Mouse (Mus musculus) limb, embryonic 12.5 days (tissue): ENCODE results near the gene Mapre1. TPM values are rescaled to one million over a fixed set of nuclear protein-coding genes. Genes with fewer than 3 reads are reported as not detected.

Experiments
- ATAC-seq: fragments of 200-750 bp; cut with Nextera tagmentation; 2 replicates; pipeline ENCODE4 v1.8.0; 2017; ENCODE audit warnings: low read depth, moderate TSS enrichment; ENCODE audit not compliant: insufficient number of reproducible peaks, insufficient read depth, low FRiP score, low TSS enrichment
- H3K27ac ChIP-seq: fragments of 300-500 bp; sonication (generic); 2 replicates; pipeline ENCODE4 v1.5.1; 2016; ENCODE audit warnings: mild to moderate bottlenecking, moderate library complexity
- H3K27me3 ChIP-seq: fragments of 300-500 bp; sonication (generic); 2 replicates; pipeline ENCODE4 v1.6.1; 2016; ENCODE audit warnings: mild to moderate bottlenecking, moderate library complexity
- H3K36me3 ChIP-seq: fragments of 300-500 bp; sonication (generic); 2 replicates; pipeline ENCODE4 v1.6.1; 2016; ENCODE audit warnings: mild to moderate bottlenecking, moderate library complexity
- H3K4me1 ChIP-seq: fragments of 300-500 bp; sonication (generic); replicated peaks from 2 replicates; pipeline ENCODE4 v1.6.1; 2016
- H3K4me2 ChIP-seq: fragments of 300-500 bp; sonication (generic); 2 replicates; pipeline ENCODE4 v1.6.1; 2016; ENCODE audit warnings: mild to moderate bottlenecking, moderate library complexity
- H3K4me3 ChIP-seq: fragments of 300-500 bp; sonication (generic); replicated peaks from 2 replicates; pipeline ENCODE4 v1.5.1; 2016; ENCODE audit warnings: mild to moderate bottlenecking
- H3K9ac ChIP-seq: fragments of 300-500 bp; sonication (generic); replicated peaks from 2 replicates; pipeline ENCODE4 v1.6.1; 2016; ENCODE audit warnings: mild to moderate bottlenecking, moderate library complexity
- H3K9me3 ChIP-seq: fragments of 300-500 bp; sonication (generic); 2 replicates; pipeline ENCODE4 v1.6.1; 2016; ENCODE audit warnings: mild to moderate bottlenecking, moderate library complexity
- WGBS: fragments of 180-500 bp; shearing (Covaris S2); methylation state at CpG from one replicate; pipeline ENCODE4 v1.1.7; 2016; 5-methylcytosine and 5-hydroxymethylcytosine counted together
- polyA plus RNA-seq: library from polyadenylated mRNA; unstranded; fragments of >200 nt; fragmentation: Nextera tagmentation; extraction: Ambion mirVana; gene quantifications from 2 replicates; pipeline ENCODE4 v1.2.1, GENCODE M21; 2016

Gene Mapre1
- polyA plus RNA-seq, 1 experiment from 2014 or later, result 249 TPM

DNA sequence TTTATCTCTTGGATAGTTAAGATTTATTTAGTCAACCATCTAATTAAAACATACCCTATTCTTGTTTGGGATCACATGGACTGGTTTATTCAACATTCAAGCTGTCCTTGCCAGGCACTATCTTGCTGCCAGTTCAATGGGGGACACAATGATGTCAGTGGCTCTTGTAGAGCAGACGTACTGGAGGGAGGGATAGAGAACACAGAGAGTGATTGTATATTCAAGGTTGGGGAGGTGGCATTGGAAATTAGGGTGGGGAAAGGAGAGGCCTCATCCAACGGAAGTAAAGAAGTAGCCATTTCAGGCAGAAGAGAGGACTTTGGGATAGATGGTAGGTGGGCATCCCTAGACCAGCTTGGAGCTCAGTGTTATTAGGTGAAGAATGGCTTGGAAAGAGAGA, 16.2 kb upstream of the Mapre1 start:
- Histone ChIP-seq H3K36me3 (no peaks in the 10 kb centered on the region), H3K4me3 (no peak overlapping the region), H3K27me3 (no peaks in the 10 kb centered on the region), H3K9me3 (no peaks in the 10 kb centered on the region), H3K9ac (no peak overlapping the region), H3K4me2 (no peak overlapping the region), H3K27ac (no peak overlapping the region), H3K4me1 (no peaks in the 10 kb centered on the region)
- no peak for ATAC-seq
- WGBS, result 88% methylated on average over 2 of the region's 2 CpGs

DNA sequence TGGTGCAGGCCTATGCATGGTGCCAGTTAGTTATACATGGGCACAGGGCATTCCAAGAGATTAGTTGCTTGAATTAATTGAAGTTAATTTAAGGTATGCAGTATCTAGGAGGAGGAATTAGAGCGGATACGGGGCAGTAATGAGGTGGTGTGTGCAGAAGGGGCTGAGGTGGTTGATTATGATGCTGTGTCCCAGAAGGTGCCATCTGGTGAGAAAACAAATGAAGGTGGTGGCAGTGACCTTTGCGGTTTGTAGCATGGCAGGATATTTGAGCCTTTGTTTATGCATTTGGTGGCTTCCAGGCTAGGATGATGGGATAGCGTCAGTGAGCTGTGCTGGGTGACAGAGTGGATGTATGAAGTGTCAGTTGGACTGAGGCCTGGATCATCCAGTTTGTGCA, 15.8 kb upstream of the Mapre1 start:
- Histone ChIP-seq H3K4me3 (no peak overlapping the region), H3K4me1 (no peaks in the 10 kb centered on the region), H3K4me2 (no peak overlapping the region), H3K36me3 (no peaks in the 10 kb centered on the region), H3K27ac (no peak overlapping the region), H3K9me3 (no peaks in the 10 kb centered on the region), H3K9ac (no peak overlapping the region), H3K27me3 (no peaks in the 10 kb centered on the region)
- WGBS, result 89% methylated on average over 4 of the region's 4 CpGs
- ATAC-seq, result no peak

DNA sequence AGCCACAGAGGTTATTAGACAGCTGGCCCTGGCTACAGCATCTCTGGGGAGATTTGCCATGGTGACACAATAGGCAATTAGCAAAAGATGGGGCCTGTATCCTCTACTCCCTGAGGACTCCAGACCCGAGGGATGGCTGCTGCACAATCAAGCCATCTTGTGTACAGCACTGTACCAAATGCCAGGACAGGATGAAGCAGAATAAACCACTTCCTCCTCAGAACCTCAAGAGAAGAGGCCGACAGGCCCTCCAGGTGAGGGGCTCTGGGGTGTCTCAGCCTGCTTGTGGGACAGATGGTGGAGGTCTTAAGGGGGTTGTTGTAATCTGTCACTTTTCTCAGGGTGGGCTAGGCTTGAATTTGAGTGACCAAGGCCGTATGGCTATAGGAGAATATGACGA, 7.0 kb upstream of the Mapre1 start:
- 77% methylated on average over 4 of the region's 4 CpGs for WGBS
- no peak overlapping the region for H3K4me3 ChIP-seq
- no peaks in the 10 kb centered on the region for H3K27me3 ChIP-seq
- H3K27ac ChIP-seq, result no peak overlapping the region
- ATAC-seq, result no peak
- no peak overlapping the region for H3K4me2 ChIP-seq
- no peaks in the 10 kb centered on the region for H3K36me3 ChIP-seq
- no peak overlapping the region for H3K9ac ChIP-seq
- H3K9me3 ChIP-seq, result no peaks in the 10 kb centered on the region
- no peaks in the 10 kb centered on the region for H3K4me1 ChIP-seq

DNA sequence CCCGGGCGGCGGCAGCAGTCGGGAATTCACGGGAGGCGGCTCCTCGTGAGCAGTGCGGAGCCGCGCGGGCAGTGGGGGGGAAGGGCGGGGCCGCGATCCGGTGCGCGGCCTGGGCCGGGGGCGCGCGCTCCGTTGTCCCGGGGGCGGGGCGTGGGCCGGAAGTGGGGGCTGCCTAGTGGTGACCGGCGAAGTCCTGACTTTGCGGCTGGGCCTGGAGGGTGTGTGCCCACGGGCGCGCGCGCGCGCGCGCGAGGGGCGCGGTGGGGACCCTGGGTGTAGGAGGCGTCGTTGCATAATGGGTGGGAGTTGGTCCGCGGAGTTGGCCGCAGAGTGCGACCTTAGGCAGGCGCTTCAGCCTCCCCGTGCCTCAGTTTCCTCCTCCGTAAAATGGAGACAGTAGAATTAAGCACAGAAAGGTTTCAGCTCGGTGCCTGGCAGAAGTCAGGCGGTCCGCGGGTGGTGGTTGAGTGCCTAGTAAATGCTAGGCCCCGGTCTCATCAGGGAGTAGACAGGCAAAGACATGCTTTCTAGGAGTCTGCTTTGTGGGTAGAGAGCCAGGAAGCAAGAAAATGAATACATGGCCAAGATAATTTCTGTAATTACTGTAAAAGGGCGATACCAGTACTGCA, 477 bp downstream of the Mapre1 start:
- H3K4me2 ChIP-seq, result peak overlapping the region; percentile 84
- H3K9ac ChIP-seq, result peak overlapping the region; percentile 87
- H3K9me3 ChIP-seq, result no peaks in the 10 kb centered on the region
- peak overlapping the region; percentile 93 for H3K27ac ChIP-seq
- H3K4me3 ChIP-seq, result peak overlapping the region; percentile 75
- H3K36me3 ChIP-seq, result peaks cover 3% of the 10 kb centered on the region
- peaks cover 30% of the 10 kb centered on the region for H3K4me1 ChIP-seq
- WGBS, result 2% methylated on average over 56 of the region's 56 CpGs
- H3K27me3 ChIP-seq, result no peaks in the 10 kb centered on the region
- peak; percentile 84 for ATAC-seq

DNA sequence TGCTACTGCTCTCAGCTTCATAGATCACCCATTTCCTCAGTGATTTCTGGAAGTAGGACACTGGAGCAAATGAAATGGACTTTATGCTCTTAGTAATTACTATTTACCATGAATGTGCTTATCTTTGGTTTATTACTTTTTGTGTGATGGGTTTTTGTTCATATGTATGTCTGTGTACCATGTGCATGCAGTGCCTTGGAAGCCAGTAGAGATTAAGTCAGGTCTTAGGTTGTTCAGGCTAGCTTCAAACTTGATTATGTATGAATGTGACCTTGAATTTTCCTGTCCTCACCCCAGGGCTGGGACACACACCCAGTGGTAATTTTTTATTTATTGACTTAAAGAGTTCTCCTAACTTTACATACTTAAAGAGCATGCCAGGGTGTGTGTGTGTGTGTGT, 6.9 kb downstream of the Mapre1 start:
- ATAC-seq, result no peak
- peaks cover 19% of the 10 kb centered on the region for H3K4me1 ChIP-seq
- no peak overlapping the region for H3K9ac ChIP-seq
- no peaks in the 10 kb centered on the region for H3K27me3 ChIP-seq
- no peak overlapping the region for H3K4me3 ChIP-seq
- H3K36me3 ChIP-seq, result peaks cover 49% of the 10 kb centered on the region
- H3K27ac ChIP-seq, result no peak overlapping the region
- H3K9me3 ChIP-seq, result no peaks in the 10 kb centered on the region
- no peak overlapping the region for H3K4me2 ChIP-seq

DNA sequence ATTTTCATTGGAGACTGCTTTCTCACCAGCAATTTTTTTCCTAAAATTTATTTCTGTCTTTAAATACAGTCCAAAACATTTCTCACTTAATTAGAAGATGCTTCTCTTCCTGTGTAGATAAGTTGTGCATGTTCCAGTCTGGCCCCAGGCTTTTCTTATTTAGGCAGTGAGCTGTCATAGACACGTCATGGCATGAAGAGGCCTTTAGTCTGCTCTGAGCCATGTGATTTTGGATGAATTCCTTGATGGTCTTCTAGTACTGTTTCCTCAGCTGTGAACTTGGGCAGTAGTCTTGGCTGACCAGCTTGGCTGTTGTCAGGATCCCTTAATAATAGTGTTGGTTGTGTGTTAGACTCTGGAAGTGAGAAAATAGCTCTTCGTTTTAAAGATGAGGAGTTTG, 9.3 kb downstream of the Mapre1 start:
- H3K27me3 ChIP-seq, result no peaks in the 10 kb centered on the region
- H3K4me3 ChIP-seq, result no peak overlapping the region
- H3K4me1 ChIP-seq, result peaks cover 10% of the 10 kb centered on the region; the same call in 1 of the 2 replicates
- WGBS, result 87% methylated on average over 2 of the region's 2 CpGs
- H3K4me2 ChIP-seq, result no peak overlapping the region
- no peak overlapping the region for H3K9ac ChIP-seq
- H3K27ac ChIP-seq, result no peak overlapping the region
- ATAC-seq, result no peak
- peaks cover 59% of the 10 kb centered on the region for H3K36me3 ChIP-seq
- no peaks in the 10 kb centered on the region for H3K9me3 ChIP-seq

DNA sequence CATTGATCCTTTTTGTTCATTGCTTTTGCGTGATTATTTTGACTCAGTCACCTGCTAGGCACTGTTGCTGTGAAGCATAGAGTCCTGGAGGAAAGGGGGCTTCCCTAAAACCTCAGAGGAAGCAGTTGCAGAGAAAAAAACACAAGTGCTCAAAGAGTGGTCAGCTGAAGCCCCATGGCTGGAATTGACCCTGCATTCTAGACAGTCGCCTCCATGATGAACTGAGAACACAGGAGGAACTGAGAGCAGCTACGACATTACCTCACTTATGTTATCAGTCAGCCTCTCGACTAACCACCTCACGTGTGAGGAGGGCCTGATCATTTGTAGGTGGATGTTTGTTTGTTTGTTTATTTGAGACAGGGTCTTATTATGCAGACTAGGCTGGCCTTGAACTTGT, 21.0 kb downstream of the Mapre1 start:
- no peak for ATAC-seq
- WGBS, result 96% methylated on average over 5 of the region's 5 CpGs

DNA sequence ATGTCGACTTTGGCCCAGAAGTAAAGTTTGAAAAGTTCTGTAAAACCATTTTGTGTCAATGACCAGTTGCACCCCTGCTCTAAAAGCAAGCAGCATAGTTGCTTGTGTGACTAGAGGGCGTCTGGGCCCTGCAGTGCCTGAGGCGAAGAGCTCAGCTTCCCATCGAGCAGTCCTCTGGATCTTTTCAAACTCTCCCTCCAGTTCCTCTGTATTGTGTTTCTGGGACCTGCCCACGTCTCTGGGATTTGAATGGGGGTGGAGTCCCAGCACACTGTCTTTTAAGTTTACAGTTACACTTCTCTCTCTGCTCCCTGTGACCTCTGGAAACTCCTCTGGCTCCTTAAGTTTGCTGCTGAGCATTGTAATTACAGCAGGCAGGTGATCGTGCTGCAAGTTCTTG, 26.4 kb downstream of the Mapre1 start:
- H3K9me3 ChIP-seq, result no peaks in the 10 kb centered on the region
- H3K27ac ChIP-seq, result no peak overlapping the region
- H3K4me3 ChIP-seq, result no peak overlapping the region
- H3K4me2 ChIP-seq, result no peak overlapping the region
- H3K36me3 ChIP-seq, result peaks cover 76% of the 10 kb centered on the region
- 65% methylated on average over 6 of the region's 6 CpGs for WGBS
- no peaks in the 10 kb centered on the region for H3K4me1 ChIP-seq
- H3K27me3 ChIP-seq, result no peaks in the 10 kb centered on the region
- no peak overlapping the region for H3K9ac ChIP-seq
- ATAC-seq, result no peak

More for the DNA sequence above, 21.0 kb downstream of the Mapre1 start:
- peaks cover 98% of the 10 kb centered on the region for H3K36me3 ChIP-seq
- H3K9me3 ChIP-seq, result no peaks in the 10 kb centered on the region
- no peak overlapping the region for H3K4me3 ChIP-seq
- no peak overlapping the region for H3K9ac ChIP-seq
- no peak overlapping the region for H3K4me2 ChIP-seq
- H3K27ac ChIP-seq, result no peak overlapping the region
- H3K27me3 ChIP-seq, result no peaks in the 10 kb centered on the region
- H3K4me1 ChIP-seq, result no peaks in the 10 kb centered on the region

DNA sequence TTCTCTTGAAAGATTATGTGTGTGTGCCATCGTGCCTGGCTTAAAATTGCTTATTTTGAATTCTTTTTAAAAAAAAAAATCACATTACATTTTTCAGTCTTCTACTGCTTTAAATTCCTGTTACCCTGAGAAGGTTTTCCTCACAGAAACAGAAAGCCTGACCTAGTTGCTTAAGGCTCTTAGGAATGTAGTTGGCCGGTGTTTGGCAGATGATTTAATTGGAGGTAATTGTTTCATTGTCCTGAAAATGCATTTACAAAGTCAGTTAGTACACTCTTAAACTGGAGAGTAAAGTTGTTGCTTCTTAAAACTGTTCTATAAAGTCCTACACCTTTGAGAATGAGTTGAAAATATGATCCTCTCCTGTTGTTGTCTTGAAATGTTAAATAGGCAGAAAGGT, 27.8 kb downstream of the Mapre1 start:
- Histone ChIP-seq H3K9me3 (no peaks in the 10 kb centered on the region), H3K27ac (no peak overlapping the region), H3K4me1 (no peaks in the 10 kb centered on the region), H3K36me3 (peaks cover 71% of the 10 kb centered on the region), H3K9ac (no peak overlapping the region), H3K27me3 (no peaks in the 10 kb centered on the region), H3K4me3 (no peak overlapping the region), H3K4me2 (no peak overlapping the region)
- no peak for ATAC-seq
- 87% methylated on average over 2 of the region's 2 CpGs for WGBS

DNA sequence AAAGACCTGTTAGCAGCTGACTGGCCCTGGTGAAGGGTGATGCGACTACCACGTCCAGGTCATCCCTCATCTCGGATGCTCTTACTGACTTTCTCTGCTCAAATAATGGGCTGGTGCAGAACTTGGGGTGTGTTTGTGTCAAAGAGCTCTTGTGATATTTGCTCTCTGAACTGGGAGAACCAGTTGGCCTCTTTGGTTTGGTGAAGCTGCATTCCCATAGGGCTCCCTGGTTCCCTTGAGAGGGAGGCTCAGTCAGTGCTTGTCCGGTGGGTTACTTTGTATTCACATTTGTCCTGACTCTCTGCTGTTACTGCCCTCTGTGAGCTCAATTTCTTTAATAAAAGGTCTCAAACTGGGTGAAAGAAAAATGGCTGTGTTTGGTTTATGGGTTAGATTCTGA, 31.9 kb downstream of the Mapre1 start:
- H3K27ac ChIP-seq, result no peak overlapping the region
- H3K9ac ChIP-seq, result no peak overlapping the region
- H3K36me3 ChIP-seq, result peaks cover 38% of the 10 kb centered on the region
- 94% methylated on average over 4 of the region's 4 CpGs for WGBS
- no peak overlapping the region for H3K4me2 ChIP-seq
- ATAC-seq, result no peak
- H3K9me3 ChIP-seq, result no peaks in the 10 kb centered on the region
- no peak overlapping the region for H3K4me3 ChIP-seq
- no peaks in the 10 kb centered on the region for H3K27me3 ChIP-seq
- H3K4me1 ChIP-seq, result no peaks in the 10 kb centered on the region

DNA sequence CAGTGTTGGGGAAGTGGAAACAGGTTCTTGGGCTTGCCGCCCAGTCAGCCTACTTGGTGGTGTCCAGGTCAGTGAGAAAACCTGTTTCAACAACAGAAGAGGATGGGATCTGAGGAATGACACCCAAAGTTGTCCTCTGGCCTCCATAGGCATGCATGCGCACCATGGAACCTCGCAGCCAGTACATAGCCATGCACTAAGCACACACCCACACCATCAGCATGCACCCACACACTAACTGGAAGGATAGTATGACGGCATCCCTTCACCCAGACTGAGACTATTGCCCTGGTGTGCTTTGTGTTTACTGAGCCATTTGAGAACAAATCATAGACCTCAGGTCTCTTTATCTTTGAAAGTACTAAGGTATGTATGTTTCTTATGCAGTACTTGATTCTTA, 34.4 kb downstream of the Mapre1 start:
- Histone ChIP-seq H3K4me2 (no peak overlapping the region), H3K27ac (no peak overlapping the region), H3K4me1 (0 out of 2 replicates have a peak, but pooled peaks cover 8% of the 10 kb centered on the region), H3K9me3 (no peaks in the 10 kb centered on the region), H3K27me3 (no peaks in the 10 kb centered on the region), H3K4me3 (no peak overlapping the region), H3K9ac (no peak overlapping the region), H3K36me3 (peaks cover 22% of the 10 kb centered on the region)
- ATAC-seq, result no peak
- 95% methylated on average over 4 of the region's 4 CpGs for WGBS
